ENCODE assay signal across 9 mouse cellular contexts in the genomic region with DNA sequence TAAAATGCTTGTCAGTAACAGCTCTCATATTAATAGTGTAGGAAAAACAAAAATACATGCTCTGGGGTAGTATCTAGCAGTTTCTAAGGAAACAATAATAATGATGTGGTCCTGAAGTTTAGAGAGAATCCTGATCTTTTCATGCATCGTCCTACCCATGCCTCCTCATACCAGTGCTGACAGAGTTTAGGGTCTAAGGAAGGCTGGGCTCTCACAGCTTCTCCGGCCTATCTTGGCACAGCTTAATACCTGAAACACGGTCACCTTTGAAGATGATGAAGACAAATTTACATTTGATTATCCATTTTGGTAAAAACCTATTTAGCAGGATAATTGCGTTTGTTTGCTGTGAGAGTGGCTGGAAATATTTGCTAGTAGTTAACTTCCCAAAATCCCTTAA. TPM values are rescaled to one million over a fixed set of nuclear protein-coding genes. Genes with fewer than 3 reads are reported as not detected.
A peak's percentile ranks its signal among the peaks of the same experiment; 100 is the strongest.
DNase-seq lines count a peak whose midpoint lies in the region; ATAC-seq and TF ChIP-seq lines count a peak whose summit lies in the region.
"Had no signal": no experiment of that assay in that cellular context is flagged by ENCODE, and none has a peak within 500 bp of the region (broad histone marks: within the 10 kb centered on the region; RNA-seq: fewer than 3 reads in every experiment).

No protein-coding gene starts in this region.

- WGBS in heart, postnatal 0 days = 50% methylated on average over 4 of the region's 4 CpGs
- 52% methylated on average over 4 of the region's 4 CpGs for WGBS in liver, embryonic 13.5 days (ENCODE audit: insufficient replicate concordance)

- peaks cover 19% of the 10 kb centered on the region for H3K4me1 ChIP-seq in heart, postnatal 0 days (ENCODE audit: control insufficient read depth, insufficient read depth)
- H3K4me1 ChIP-seq in ES-Bruce4 (ENCODE audit: control insufficient read depth, insufficient read depth, low read length) = peaks cover 2% of the 10 kb centered on the region
- H3K4me1 ChIP-seq in embryonic fibroblast, embryonic 13.5 days (ENCODE audit: control insufficient read depth, insufficient read depth, low read length) = peaks cover 6% of the 10 kb centered on the region
- peaks cover 53% of the 10 kb centered on the region for H3K4me1 ChIP-seq in liver, embryonic 13.5 days (replicated peaks)

- H3K4me3 ChIP-seq in heart, postnatal 0 days (ENCODE audit: low read depth, low read length) = peak overlapping the region; percentile 38; the same call in 1 of the 2 replicates
- peak overlapping the region; percentile 56; the same call in 1 of the 2 replicates for H3K4me3 ChIP-seq in ES-Bruce4 (ENCODE audit: low read depth, low read length)
- H3K4me3 ChIP-seq in embryonic fibroblast, embryonic 13.5 days (ENCODE audit: insufficient read depth, low read length) = no peak overlapping the region; the same call in 1 of the 2 replicates
- peak overlapping the region; percentile 57 for H3K4me3 ChIP-seq in liver, embryonic 13.5 days (replicated peaks)

- H3K27ac ChIP-seq in heart, postnatal 0 days (ENCODE audit: low read depth) = no peak overlapping the region
- H3K27ac ChIP-seq in ES-Bruce4 (ENCODE audit: insufficient read depth, low read length) = peak overlapping the region; percentile 95
- peak overlapping the region; percentile 66; the same call in 1 of the 2 replicates for H3K27ac ChIP-seq in embryonic fibroblast, embryonic 13.5 days (ENCODE audit: insufficient read depth, low read length)
- peak overlapping the region; percentile 99 for H3K27ac ChIP-seq in liver, embryonic 13.5 days

- H3K36me3 ChIP-seq in heart, postnatal 0 days (replicated peaks; ENCODE audit: control insufficient read depth, insufficient read depth, low read length) = no peaks in the 10 kb centered on the region
- H3K36me3 ChIP-seq in ES-Bruce4 (ENCODE audit: control insufficient read depth, insufficient read depth, low read length, poor library complexity, severe bottlenecking) = no peaks in the 10 kb centered on the region
- no peaks in the 10 kb centered on the region for H3K36me3 ChIP-seq in liver, embryonic 13.5 days

- TF ChIP-seq CTCF in heart, postnatal 0 days (IDR thresholded peaks at IDR 0.05; ENCODE audit: low read depth) = no peak
- no peak for TF ChIP-seq CTCF in ES-Bruce4 (IDR thresholded peaks at IDR 0.05; ENCODE audit: low read depth, low read length)
- no peak for TF ChIP-seq CTCF in embryonic fibroblast, embryonic 13.5 days (IDR thresholded peaks at IDR 0.05; ENCODE audit: borderline replicate concordance, insufficient read depth, low read length)

- H3K9ac ChIP-seq in heart, postnatal 0 days (replicated peaks; ENCODE audit: low read depth, low read length) = peak overlapping the region; percentile 46; the same call in 1 of the 2 replicates
- H3K9ac ChIP-seq in ES-Bruce4 (ENCODE audit: low read depth, poor library complexity, severe bottlenecking) = peak overlapping the region; percentile 91
- peak overlapping the region; percentile 82 for H3K9ac ChIP-seq in liver, embryonic 13.5 days

- DNase-seq in heart, postnatal 0 days (ENCODE audit: low spot score) = no peak
- DNase-seq in heart, adult 11 months = no peak
- no peak for DNase-seq in liver, embryonic 13.5 days
- no peak for DNase-seq in right cerebral cortex, postnatal 4 days
- DNase-seq in natural killer cell, adult 2 months (ENCODE audit: low spot score in 2 of 2) = no peak
- DNase-seq: cerebellum, postnatal 14 days had no signal

- TF ChIP-seq EP300 in heart, postnatal 0 days (IDR thresholded peaks at IDR 0.05; ENCODE audit: low read depth) = no peak
- TF ChIP-seq EP300 in ES-Bruce4 (IDR thresholded peaks at IDR 0.05; ENCODE audit: insufficient read depth, low read depth, low read length) = no peak

- H3K4me2 ChIP-seq in heart, postnatal 0 days (ENCODE audit: low read depth, low read length) = peak overlapping the region; percentile 60; the same call in 1 of the 2 replicates
- H3K4me2 ChIP-seq in liver, embryonic 13.5 days = peak overlapping the region; percentile 67

- H3K27me3 ChIP-seq in heart, postnatal 0 days (ENCODE audit: control insufficient read depth, insufficient read depth, low read length) = no peaks in the 10 kb centered on the region
- no peaks in the 10 kb centered on the region for H3K27me3 ChIP-seq in ES-Bruce4 (ENCODE audit: control insufficient read depth, insufficient read depth, low read length, poor library complexity, severe bottlenecking)
- H3K27me3 ChIP-seq in liver, embryonic 13.5 days = no peaks in the 10 kb centered on the region

- ATAC-seq in heart, postnatal 0 days (ENCODE audit: insufficient read depth, low read depth) = no peak
- no peak for ATAC-seq in liver, embryonic 13.5 days (ENCODE audit: low read depth)
- ATAC-seq in frontal cortex, adult (ENCODE audit: low TSS enrichment) = no peak

- H3K9me3 ChIP-seq in heart, postnatal 0 days (replicated peaks; ENCODE audit: control insufficient read depth, low read length) = no peaks in the 10 kb centered on the region
- no peaks in the 10 kb centered on the region for H3K9me3 ChIP-seq in ES-Bruce4 (replicated peaks; ENCODE audit: control insufficient read depth, insufficient read depth, low read length, poor library complexity, severe bottlenecking)
- H3K9me3 ChIP-seq in liver, embryonic 13.5 days (replicated peaks) = no peaks in the 10 kb centered on the region

- TF ChIP-seq POLR2A in ES-Bruce4 (IDR thresholded peaks at IDR 0.05; ENCODE audit: insufficient read depth, low read length) = no peak
- TF ChIP-seq POLR2A in embryonic fibroblast, embryonic 13.5 days (IDR thresholded peaks at IDR 0.05; ENCODE audit: low read depth, low read length) = no peak; the same call in 1 of the 2 replicates

RNA-seq across cellular contexts. Expression of a gene that starts 1.4 kb away (rescaled TPM):
- 1,907 and 3,007 TPM in 2 replicates for total RNA-seq in heart, postnatal 0 days (2014; rRNA removed; ENCODE audit: low replicate concordance)
- polyA plus RNA-seq in heart, postnatal 0 days (2015; fragmentation: Nextera tagmentation; extraction: Ambion mirVana) = 1.2 and 1.3 TPM in 2 replicates
- polyA plus RNA-seq in ES-Bruce4 (2011; ENCODE audit: insufficient read depth, insufficient read length, low read depth, missing spikeins) = 3.6 and 8.6 TPM in 2 replicates
- 2.6 and 5.4 TPM in 2 replicates for polyA plus RNA-seq in embryonic fibroblast, embryonic 13.5 days (2011; ENCODE audit: insufficient read length, low read depth, missing spikeins)
- 5.2 and 5.9 TPM in 2 replicates for polyA plus RNA-seq in liver, embryonic 13.5 days (2015; fragmentation: Nextera tagmentation; extraction: Ambion mirVana)

RNA-seq across cellular contexts. Expression of a gene that starts 2.6 kb away (rescaled TPM):
- total RNA-seq in heart, postnatal 0 days (2014; rRNA removed; ENCODE audit: low replicate concordance) = 1,542 and 1,547 TPM in 2 replicates
- polyA plus RNA-seq in heart, postnatal 0 days (2015; fragmentation: Nextera tagmentation; extraction: Ambion mirVana) = 0.59 and 0.78 TPM in 2 replicates
- 9.8 and 11.5 TPM in 2 replicates for polyA plus RNA-seq in ES-Bruce4 (2011; ENCODE audit: insufficient read depth, insufficient read length, low read depth, missing spikeins)
- 4.2 and 5.7 TPM in 2 replicates for polyA plus RNA-seq in embryonic fibroblast, embryonic 13.5 days (2011; ENCODE audit: insufficient read length, low read depth, missing spikeins)
- 3.9 and 5.6 TPM in 2 replicates for polyA plus RNA-seq in liver, embryonic 13.5 days (2015; fragmentation: Nextera tagmentation; extraction: Ambion mirVana)

RNA-seq across cellular contexts. Expression of a gene that starts 5.4 kb away (rescaled TPM):
- 770 and 1,043 TPM in 2 replicates for total RNA-seq in heart, postnatal 0 days (2014; rRNA removed; ENCODE audit: low replicate concordance)
- polyA plus RNA-seq in heart, postnatal 0 days (2015; fragmentation: Nextera tagmentation; extraction: Ambion mirVana) = 73.4 and 101 TPM in 2 replicates
- polyA plus RNA-seq in ES-Bruce4 (2011; ENCODE audit: insufficient read depth, insufficient read length, low read depth, missing spikeins) = 10.8 and 13.3 TPM in 2 replicates
- polyA plus RNA-seq in embryonic fibroblast, embryonic 13.5 days (2011; ENCODE audit: insufficient read length, low read depth, missing spikeins) = 69.4 and 72.0 TPM in 2 replicates
- 60.3 and 72.2 TPM in 2 replicates for polyA plus RNA-seq in liver, embryonic 13.5 days (2015; fragmentation: Nextera tagmentation; extraction: Ambion mirVana)

RNA-seq across cellular contexts. Expression of a gene that starts 7.0 kb away (rescaled TPM):
- total RNA-seq in heart, postnatal 0 days (2014; rRNA removed; ENCODE audit: low replicate concordance) = 667 and 733 TPM in 2 replicates
- 5.6 and 7.6 TPM in 2 replicates for polyA plus RNA-seq in heart, postnatal 0 days (2015; fragmentation: Nextera tagmentation; extraction: Ambion mirVana)
- polyA plus RNA-seq in ES-Bruce4 (2011; ENCODE audit: insufficient read depth, insufficient read length, low read depth, missing spikeins) = 11.9 and 17.9 TPM in 2 replicates
- 10.0 and 12.3 TPM in 2 replicates for polyA plus RNA-seq in embryonic fibroblast, embryonic 13.5 days (2011; ENCODE audit: insufficient read length, low read depth, missing spikeins)
- polyA plus RNA-seq in liver, embryonic 13.5 days (2015; fragmentation: Nextera tagmentation; extraction: Ambion mirVana) = 54.0 and 76.2 TPM in 2 replicates

RNA-seq across cellular contexts. Expression of a gene that starts 8.1 kb away (rescaled TPM):
- 800 and 1,239 TPM in 2 replicates for total RNA-seq in heart, postnatal 0 days (2014; rRNA removed; ENCODE audit: low replicate concordance)
- 3.2 and 3.3 TPM in 2 replicates for polyA plus RNA-seq in heart, postnatal 0 days (2015; fragmentation: Nextera tagmentation; extraction: Ambion mirVana)
- polyA plus RNA-seq in ES-Bruce4 (2011; ENCODE audit: insufficient read depth, insufficient read length, low read depth, missing spikeins) = 5.0 and 9.4 TPM in 2 replicates
- 5.6 and 6.3 TPM in 2 replicates for polyA plus RNA-seq in embryonic fibroblast, embryonic 13.5 days (2011; ENCODE audit: insufficient read length, low read depth, missing spikeins)
- 10.4 and 29.5 TPM in 2 replicates for polyA plus RNA-seq in liver, embryonic 13.5 days (2015; fragmentation: Nextera tagmentation; extraction: Ambion mirVana)
